Mouse (Mus musculus): ENCODE results near the gene Pcyt1a. TPM values are rescaled to one million over a fixed set of nuclear protein-coding genes. Genes with fewer than 3 reads are reported as not detected.
"Not testable (repeated sequence)": the region's sequence is repeated elsewhere in the genome, so short reads cannot be mapped to it uniquely, and the experiment has no call there.

Pcyt1a gene
- polyA plus RNA-seq, 1 experiment from 2014 or later, result 14.8 TPM

- DNase-seq (ENCODE audit: low spot score), result no peak
Observed at GRCm38 (mm10) chr16:32472276-32473015, 41.7 kb downstream of the Pcyt1a start.

DNA sequence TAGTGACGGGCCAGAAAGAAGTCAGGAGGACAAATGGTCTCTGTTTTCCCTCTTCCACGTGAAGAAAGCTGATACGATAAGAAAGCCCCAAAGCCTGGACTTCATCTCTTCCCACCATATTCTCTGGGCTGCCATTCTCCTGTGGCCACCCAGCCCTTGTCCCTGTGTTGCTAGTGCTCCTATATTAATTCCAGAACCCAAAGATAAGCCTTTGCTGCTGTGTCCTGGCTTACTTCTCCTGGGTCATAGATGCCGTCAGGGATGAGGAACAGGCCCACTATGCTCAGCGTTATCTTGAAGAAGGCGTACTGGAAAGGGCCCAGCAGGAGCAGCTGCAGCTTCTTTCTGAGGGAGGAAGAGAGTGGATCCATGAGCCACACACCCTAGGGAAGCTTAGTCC is 46.6 kb downstream of the Pcyt1a start:
- DNase-seq (ENCODE audit: low spot score), result no peak

DNA sequence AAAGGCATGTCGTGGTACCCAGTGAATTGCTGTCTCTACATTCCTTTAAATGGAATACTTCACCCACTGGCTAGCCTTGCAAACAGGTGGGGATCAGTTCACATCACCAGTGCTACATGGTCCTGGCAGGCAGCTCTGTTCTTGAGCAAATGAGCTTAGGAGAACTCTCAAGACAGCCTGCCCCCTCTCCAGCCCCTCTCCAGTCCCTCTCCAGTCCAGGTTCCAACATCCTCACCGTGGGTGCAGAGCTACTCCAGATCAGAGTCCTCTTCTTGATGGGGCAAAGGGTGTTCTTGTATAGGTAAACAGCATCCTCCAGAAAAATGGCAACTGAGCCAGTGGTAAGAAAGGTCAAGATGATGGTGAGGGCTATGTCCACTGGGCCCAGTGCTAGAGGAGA is 48.7 kb downstream of the Pcyt1a start:
- DNase-seq (ENCODE audit: low spot score), result no peak

DNA sequence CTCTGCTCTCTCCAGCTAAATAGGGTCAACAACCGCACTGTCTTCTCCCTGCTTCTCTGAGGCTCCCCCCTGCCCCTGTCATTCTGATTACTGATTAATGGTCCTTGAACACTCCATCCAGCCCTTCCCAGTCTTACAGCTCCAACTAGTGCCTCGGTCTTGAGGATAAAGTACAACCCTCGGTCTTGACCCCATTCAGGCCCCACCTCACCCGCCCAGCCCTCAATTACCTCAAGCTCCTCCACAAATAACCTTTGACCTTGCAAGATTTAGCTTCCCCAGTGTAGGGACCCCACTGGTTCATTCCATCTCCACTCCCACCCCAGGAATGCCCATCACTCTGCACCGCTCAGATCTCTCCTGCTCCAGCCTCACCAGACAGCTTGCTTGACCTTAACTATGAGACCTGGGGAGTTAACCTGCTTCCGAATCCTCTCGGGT is 53.7 kb downstream of the Pcyt1a start:
- no peak for DNase-seq (ENCODE audit: low spot score)

- no peak for DNase-seq (ENCODE audit: low spot score)
Observed at GRCm38 (mm10) chr16:32485209-32485608, 54.5 kb downstream of the Pcyt1a start.

DNA sequence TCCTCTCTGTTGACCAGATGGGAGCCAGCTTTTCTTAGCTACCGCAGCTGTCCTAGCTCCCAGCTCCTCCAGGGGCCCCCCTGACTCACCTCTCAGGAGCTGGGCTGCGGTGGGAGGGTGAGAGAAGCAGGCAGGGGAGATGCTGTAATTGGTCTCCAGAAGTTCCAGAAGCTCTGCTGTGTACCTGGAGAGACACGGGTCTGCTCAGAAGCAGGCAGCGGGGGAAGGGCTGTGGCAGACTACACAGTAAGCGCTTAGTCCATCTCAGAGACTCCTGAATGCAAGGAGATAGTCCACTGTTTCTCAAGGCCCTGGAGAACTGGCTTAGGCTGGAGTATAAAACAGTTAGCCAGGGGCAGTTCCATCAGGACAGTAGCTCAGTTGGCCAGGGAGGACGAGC is 55.3 kb downstream of the Pcyt1a start:
- DNase-seq (ENCODE audit: low spot score), result no peak

DNA sequence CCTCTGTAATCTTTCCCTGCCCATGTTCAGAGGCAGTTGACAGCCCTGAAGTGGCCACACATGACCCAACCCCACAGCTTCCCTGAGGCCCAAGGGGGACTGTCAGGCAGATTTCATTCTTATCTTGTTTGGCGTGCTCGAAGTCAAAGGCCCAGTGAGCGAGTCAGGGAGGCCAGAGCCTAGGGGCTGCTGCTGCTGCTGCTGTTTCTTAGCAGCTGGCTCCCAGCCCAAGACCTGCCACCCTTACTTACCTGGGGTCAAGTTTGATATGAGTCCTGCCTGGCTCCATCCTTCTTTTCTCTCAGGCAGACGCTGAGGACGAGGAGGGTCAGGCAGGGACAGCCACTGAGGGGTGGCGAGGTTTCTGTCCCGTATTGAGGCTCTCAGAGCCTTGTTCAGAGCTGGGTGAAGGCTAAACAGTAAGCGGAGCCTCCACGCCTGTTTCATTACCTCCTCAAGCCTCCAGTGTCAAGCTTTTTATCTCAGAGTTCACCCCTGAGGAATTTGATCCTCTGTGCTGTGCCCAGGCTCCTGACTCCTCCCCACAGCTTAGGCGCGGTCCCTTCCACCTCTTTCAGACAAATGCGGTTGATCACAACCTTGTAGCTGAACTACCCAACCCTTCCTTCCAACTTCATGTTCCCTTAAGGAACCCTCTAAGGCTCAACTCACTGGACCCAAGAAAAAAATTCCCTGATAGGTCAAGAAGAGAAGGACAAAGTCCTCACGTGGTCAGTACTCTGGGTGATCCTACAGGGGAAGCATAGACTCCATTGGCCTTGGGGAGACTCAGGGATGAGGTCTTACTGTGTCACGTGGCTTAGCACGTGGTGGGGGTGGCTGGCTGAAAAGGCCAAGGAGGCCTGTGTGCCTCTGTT is 56.8 kb downstream of the Pcyt1a start, which contains the start of gene Slc51a:
Slc51a (minus strand) TSS at position 646 of the 878 bp plus-strand sequence.
- DNase-seq (ENCODE audit: low spot score), result no peak

DNA sequence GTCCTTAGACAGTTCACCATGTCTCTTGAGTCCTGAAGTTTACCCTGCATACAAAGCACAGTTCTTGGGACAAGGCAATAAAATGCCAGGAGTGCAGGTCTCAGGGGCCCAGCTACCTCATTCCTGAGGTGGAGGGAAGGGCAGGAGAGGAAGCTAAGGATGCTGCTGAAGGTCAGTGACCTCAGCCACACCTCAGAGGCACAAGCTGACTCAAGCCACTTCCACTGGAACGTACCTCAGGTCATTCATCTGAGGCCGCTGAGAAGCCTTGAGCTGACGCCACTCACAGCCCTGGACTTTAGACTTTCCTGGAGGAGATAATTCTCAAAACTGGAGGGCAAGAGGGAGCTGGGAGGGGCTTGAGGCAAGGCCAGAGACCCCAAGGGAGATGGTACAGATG is 58.2 kb downstream of the Pcyt1a start:
- DNase-seq (ENCODE audit: low spot score), result no peak

GRCm38 (mm10) chr16:32494371-32494770 is 63.6 kb downstream of the Pcyt1a start:
- DNase-seq (ENCODE audit: low spot score), result not testable (repeated sequence)

- DNase-seq (ENCODE audit: low spot score), result no peak
Observed at GRCm38 (mm10) chr16:32495965-32496364, 65.2 kb downstream of the Pcyt1a start, which contains the start of gene Zdhhc19. Gene Zdhhc19, plus strand, starts transcription at chr16:32496265.

GRCm38 (mm10) chr16:32498996-32499395 is 68.3 kb downstream of the Pcyt1a start:
- DNase-seq (ENCODE audit: low spot score), result no peak

GRCm38 (mm10) chr16:32499430-32500037 is 68.8 kb downstream of the Pcyt1a start:
- peak; percentile 84 for DNase-seq (ENCODE audit: low spot score)

- peak; percentile 35 for DNase-seq (ENCODE audit: low spot score)
Observed at GRCm38 (mm10) chr16:32501459-32501858, 70.7 kb downstream of the Pcyt1a start.

DNA sequence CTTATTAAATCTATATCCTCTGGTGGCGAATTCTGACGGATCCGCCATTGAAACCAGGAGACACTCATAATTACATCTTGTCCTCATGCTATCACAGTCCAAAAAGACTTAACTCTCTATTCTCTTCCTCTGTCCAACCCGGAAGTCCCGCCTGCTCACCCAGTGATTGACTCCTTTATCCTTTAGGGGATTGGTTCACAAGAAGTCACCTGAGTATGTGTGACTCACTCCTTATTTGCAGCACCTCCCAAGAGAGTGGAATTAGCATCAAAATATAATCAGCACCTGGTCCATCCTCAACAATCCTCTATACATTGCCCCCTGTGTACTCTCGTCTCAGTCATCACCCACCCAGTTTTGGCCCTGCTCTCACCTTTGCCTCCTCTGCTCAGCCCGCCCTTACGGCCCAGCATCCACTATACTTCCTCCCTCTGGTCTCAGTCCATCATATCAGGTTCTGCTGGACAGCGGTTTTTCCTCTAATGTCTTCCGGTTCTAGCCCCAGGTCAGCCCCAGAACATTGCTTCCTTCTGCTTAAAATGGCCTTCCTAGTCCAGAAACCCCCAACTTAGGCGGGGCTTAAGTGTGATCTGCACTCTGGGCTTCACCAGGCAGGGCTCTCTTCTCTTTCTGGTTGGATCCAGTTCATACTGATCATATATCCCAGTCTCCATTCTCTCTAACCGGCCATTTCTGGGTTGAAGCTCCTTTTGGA is 72.1 kb downstream of the Pcyt1a start:
- no peak for DNase-seq (ENCODE audit: low spot score)

- DNase-seq (ENCODE audit: low spot score), result no peak
Observed at GRCm38 (mm10) chr16:32503633-32504032, 72.9 kb downstream of the Pcyt1a start.

DNA sequence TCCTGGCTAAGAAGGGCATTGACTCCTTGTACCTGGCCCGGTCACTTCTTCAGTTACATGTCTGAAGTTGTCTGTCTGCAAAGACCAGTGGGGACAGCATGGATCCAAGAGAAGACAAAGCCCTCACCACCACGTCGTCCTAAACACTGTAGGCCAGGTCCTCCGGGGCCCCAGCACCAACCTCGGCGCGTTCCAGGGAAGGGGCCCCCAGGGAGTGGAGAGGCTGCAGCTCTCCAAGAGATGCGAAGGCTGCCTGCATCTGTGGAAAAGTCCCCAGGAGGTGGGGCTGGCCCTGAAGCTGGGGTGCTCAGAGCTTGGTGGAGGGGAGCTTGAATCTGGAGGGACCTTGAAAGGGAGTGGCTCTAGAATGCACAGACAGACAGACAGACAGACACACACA is 75.6 kb downstream of the Pcyt1a start:
- DNase-seq (ENCODE audit: low spot score), result no peak

DNA sequence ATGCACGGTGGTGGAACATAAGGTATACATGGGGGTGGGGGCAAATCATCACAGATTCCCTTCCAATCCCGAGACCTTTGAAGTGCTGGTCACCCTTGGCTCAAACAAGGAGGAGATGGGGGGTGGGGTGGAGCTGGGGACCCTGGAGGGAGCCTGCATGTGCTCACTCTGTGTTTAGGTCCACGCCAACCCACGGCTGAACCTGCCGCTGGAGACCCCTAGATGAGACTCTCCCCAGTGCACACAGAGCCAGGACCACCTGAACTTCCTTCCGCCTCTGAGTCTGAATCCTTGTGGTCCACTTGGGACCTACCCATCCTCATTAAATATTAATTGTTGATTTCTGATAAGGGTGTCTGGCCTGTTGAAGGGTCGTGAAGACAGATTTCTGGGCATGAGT is 76.1 kb downstream of the Pcyt1a start:
- DNase-seq (ENCODE audit: low spot score), result no peak

DNA sequence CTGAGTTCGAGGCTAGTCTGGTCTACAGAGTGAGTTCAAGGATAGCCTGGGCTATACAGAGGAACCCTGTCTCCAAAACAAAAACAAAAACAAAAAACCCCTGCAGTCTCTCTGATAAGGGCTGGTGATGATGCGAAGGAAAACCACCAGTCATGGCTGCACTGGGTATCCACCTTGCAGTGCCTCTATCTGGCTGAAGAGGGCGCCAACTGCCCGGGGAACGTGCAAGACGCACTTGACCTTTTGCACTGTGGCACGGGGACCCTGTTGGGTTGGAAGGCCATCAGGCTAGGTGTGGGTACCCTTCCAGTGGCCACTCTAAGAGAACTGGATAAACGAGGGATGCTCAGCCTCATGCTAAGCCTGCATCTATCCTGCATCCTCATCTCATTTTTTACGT is 76.7 kb downstream of the Pcyt1a start:
- DNase-seq (ENCODE audit: low spot score), result peak; percentile 69

- no peak for DNase-seq (ENCODE audit: low spot score)
Observed at GRCm38 (mm10) chr16:32508035-32508434, 77.3 kb downstream of the Pcyt1a start.

GRCm38 (mm10) chr16:32508506-32509065 is 77.9 kb downstream of the Pcyt1a start:
- no peak for DNase-seq (ENCODE audit: low spot score)

All from thymus, postnatal 0 days (tissue).